In genomic region chr12:11276632-11277031, GRCm38 (mm10) we compare ENCODE assay signal across 25 mouse cellular contexts. TPM values are rescaled to one million over a fixed set of nuclear protein-coding genes. Genes with fewer than 3 reads are reported as not detected.
DNase-seq lines count a peak whose midpoint lies in the region; ATAC-seq and TF ChIP-seq lines count a peak whose summit lies in the region.
"Had no signal": no experiment of that assay in that cellular context is flagged by ENCODE, and none has a peak within 500 bp of the region (broad histone marks: within the 10 kb centered on the region; RNA-seq: fewer than 3 reads in every experiment).

No protein-coding gene starts in this region.

- H3K79me2 ChIP-seq in CH12.LX (replicated peaks; ENCODE audit: control insufficient read depth, extremely low read depth, insufficient read depth, poor library complexity, severe bottlenecking) = peaks cover 19% of the 10 kb centered on the region

- H3K9me3 ChIP-seq in CH12.LX (replicated peaks; ENCODE audit: low read length) = no peaks in the 10 kb centered on the region
- H3K9me3 ChIP-seq: embryonic facial prominence, embryonic 15.5 days; forebrain, embryonic 12.5 days; heart, embryonic 10.5 days; hindbrain, embryonic 12.5 days had no signal

- peak in 1 of 2 experiments; percentile 23 for DNase-seq in spleen, adult 2 months (ENCODE audit: low read depth in 1 of 2, low spot score in 2 of 2)
- no peak for DNase-seq in spleen, adult 12 weeks (ENCODE audit: low spot score)
- no peak for DNase-seq in CH12.LX (ENCODE audit: extremely low read depth)
- no peak for DNase-seq in heart, adult 8-10 months (ENCODE audit: low spot score)
- no peak for DNase-seq in layer of hippocampus, adult 2 months (ENCODE audit: low spot score in 2 of 2)
- DNase-seq: adrenal gland, adult 2 months; adrenal gland, postnatal 25 days; cerebellum, adult 2 months; cerebellum, postnatal 10 days; embryo, embryonic 11 days; gastrocnemius, postnatal 14 days; heart, postnatal 10 days; heart, postnatal 4 days had no signal

- in situ Hi-C loops in CH12.LX (cut with MboI; ENCODE audit: low pct_ligation_motif_present, low pct_unique_long_range_greater_than_20kb, low sequenced_read_pairs) = no loop called here

- peaks cover 20% of the 10 kb centered on the region for H3K36me3 ChIP-seq in spleen, adult 2 months (ENCODE audit: control insufficient read depth, insufficient read depth, low read length)
- H3K36me3 ChIP-seq in CH12.LX (replicated peaks in 1 of 2; ENCODE audit: control insufficient read depth in 1 of 2, insufficient read depth in 1 of 2, low read length in 1 of 2) = peaks cover 38 to 74% of the 10 kb centered on the region in 2 experiments

- no peak for TF ChIP-seq CTCF in spleen, adult 2 months (IDR thresholded peaks at IDR 0.05; ENCODE audit: extremely low read depth, insufficient read depth, insufficient read length, insufficient replicate concordance)
- no peak for TF ChIP-seq CTCF in CH12.LX (conservative IDR thresholded peaks at IDR 0.05 in 1 of 2, IDR thresholded peaks at IDR 0.05 in 1 of 2; ENCODE audit: low read depth in 2 of 2, low read length in 2 of 2)
- TF ChIP-seq CTCF in layer of hippocampus, adult 2 months (conservative IDR thresholded peaks at IDR 0.05) = no peak

- dilution Hi-C loops in CH12.LX (cut with MboI; ENCODE audit: extremely low pct_ligation_motif_present, extremely low pct_unique_long_range_greater_than_20kb, low sequenced_read_pairs) = no loop called here

- no peak overlapping the region for H3K9ac ChIP-seq in CH12.LX (ENCODE audit: insufficient read depth, low read depth)
- H3K9ac ChIP-seq: embryonic facial prominence, embryonic 15.5 days; forebrain, embryonic 12.5 days; hindbrain, embryonic 12.5 days had no signal

- TF ChIP-seq EP300 in CH12.LX (IDR thresholded peaks at IDR 0.05; ENCODE audit: low read length) = no peak

- H3K4me2 ChIP-seq in CH12.LX (ENCODE audit: insufficient read depth, low read depth, poor library complexity, severe bottlenecking) = no peak overlapping the region; the same call in 1 of the 2 replicates
- H3K4me2 ChIP-seq: embryonic facial prominence, embryonic 15.5 days; forebrain, embryonic 12.5 days; hindbrain, embryonic 12.5 days had no signal

- TF ChIP-seq RAD21 in CH12.LX (IDR thresholded peaks at IDR 0.05; ENCODE audit: low read depth, low read length) = no peak

- no peak for TF ChIP-seq POLR2A in spleen, adult 2 months (IDR thresholded peaks at IDR 0.05; ENCODE audit: low read depth, low read length)
- no peak for TF ChIP-seq POLR2A in CH12.LX (IDR thresholded peaks at IDR 0.05; ENCODE audit: low read depth, low read length)

- WGBS in spleen, adult 2 months = 62% methylated on average over 2 of the region's 2 CpGs

- H3K27me3 ChIP-seq in spleen, adult 2 months (ENCODE audit: control insufficient read depth, insufficient read depth, low read length) = no peaks in the 10 kb centered on the region
- no peaks in the 10 kb centered on the region for H3K27me3 ChIP-seq in CH12.LX (replicated peaks)
- H3K27me3 ChIP-seq: embryonic facial prominence, embryonic 15.5 days; forebrain, embryonic 12.5 days; hindbrain, embryonic 12.5 days; Patski had no signal

- peak; percentile 75 for ATAC-seq in granulocyte monocyte progenitor cell, adult 5-6 weeks (replicated peaks; ENCODE audit: poor library complexity, severe bottlenecking)
- ATAC-seq in neutrophil, adult 5-6 weeks (ENCODE audit: extremely low read depth, insufficient number of reproducible peaks, low FRiP score, poor library complexity, severe bottlenecking) = peak; percentile 54; the same call in 1 of the 2 replicates
- ATAC-seq in activated CD4-positive, CD25-positive, alpha-beta regulatory T cell, adult 4 months = no peak
- ATAC-seq: CD4-positive, CD25-positive, alpha-beta regulatory T cell, adult 4 months; forebrain, embryonic 16.5 days; hindbrain, embryonic 16.5 days; inflammation-experienced regulatory T-cells, adult 6 months; Patski had no signal

- H3K27ac ChIP-seq in spleen, adult 2 months (ENCODE audit: insufficient read depth, low read length) = peak overlapping the region; percentile 70
- H3K27ac ChIP-seq in CH12.LX (ENCODE audit: insufficient read depth, low read depth) = peak overlapping the region; percentile 69
- no peak overlapping the region for H3K27ac ChIP-seq in layer of hippocampus, adult 2 months
- H3K27ac ChIP-seq: embryonic facial prominence, embryonic 15.5 days; forebrain, embryonic 12.5 days; heart, embryonic 10.5 days; hindbrain, embryonic 12.5 days had no signal

- no peak overlapping the region for H3K4me3 ChIP-seq in spleen, adult 2 months (ENCODE audit: extremely low read depth, insufficient read depth, insufficient read length)
- no peak overlapping the region for H3K4me3 ChIP-seq in CH12.LX (replicated peaks in 1 of 3; ENCODE audit: low read depth in 2 of 3, low read length in 2 of 3, poor library complexity in 1 of 3)
- no peak overlapping the region for H3K4me3 ChIP-seq in layer of hippocampus, adult 2 months
- H3K4me3 ChIP-seq: embryonic facial prominence, embryonic 15.5 days; forebrain, embryonic 12.5 days; heart, embryonic 10.5 days; hindbrain, embryonic 12.5 days had no signal

- H3K4me1 ChIP-seq in spleen, adult 2 months (ENCODE audit: control insufficient read depth, insufficient read depth, insufficient read length) = peaks cover 6% of the 10 kb centered on the region
- H3K4me1 ChIP-seq in CH12.LX (ENCODE audit: control insufficient read depth in 1 of 2, insufficient read depth in 2 of 2) = peaks cover 5 to 25% of the 10 kb centered on the region in 2 experiments
- H3K4me1 ChIP-seq: embryonic facial prominence, embryonic 15.5 days; forebrain, embryonic 12.5 days; heart, embryonic 10.5 days; hindbrain, embryonic 12.5 days had no signal

TF ChIP-seq in CH12.LX, 34 proteins besides CTCF, POLR2A, EP300 and RAD21:
- TF ChIP-seq HCFC1 (IDR thresholded peaks at IDR 0.05; ENCODE audit: low read depth, low read length) = no peak
- TF ChIP-seq ELF1 (IDR thresholded peaks at IDR 0.05; ENCODE audit: low read depth, low read length) = peak; percentile 30; the same call in 1 of the 2 replicates
- TF ChIP-seq MAX (IDR thresholded peaks at IDR 0.05; ENCODE audit: low read length) = no peak
- no peak for TF ChIP-seq KAT2A (IDR thresholded peaks at IDR 0.05; ENCODE audit: insufficient replicate concordance, low read length)
- no peak for TF ChIP-seq CHD2 (IDR thresholded peaks at IDR 0.05; ENCODE audit: low read length)

RNA-seq across cellular contexts. Expression of gene Smc6, which starts 10.9 kb away (rescaled TPM):
- polyA plus RNA-seq in spleen, adult 2 months (2012; rRNA removed) = 3.9 and 9.5 TPM in 2 replicates
- total RNA-seq in CH12.LX (2012; rRNA removed) (48.9 and 50.1 TPM in 2 replicates), CH12.LX (2014; rRNA removed) (47.9 and 55.8 TPM in 2 replicates)
- 62.9 and 84.4 TPM in 2 replicates for polyA plus RNA-seq in CH12.LX (2012; ENCODE audit: insufficient read length, low read depth)
- 72.0 and 77.1 TPM in 2 replicates for total RNA-seq in granulocyte monocyte progenitor cell, adult 5-6 weeks (2014; fragmentation: Nextera tagmentation)
- 91.5 and 124 TPM in 2 replicates for total RNA-seq in granulocyte monocyte progenitor cell, adult 5-6 weeks (2017)
- total RNA-seq in neutrophil, adult 5-6 weeks (2017) = 101 and 102 TPM in 2 replicates
- total RNA-seq in heart, adult 8-10 months (2022) = 10 to 100 TPM; 31.8 to 42.7 (median 35.9) TPM
- 100 to 1,000 TPM; 108 to 193 TPM for polyA plus RNA-seq in activated CD4-positive, CD25-positive, alpha-beta regulatory T cell, adult 4 months (2017; shearing (Covaris generic))
- 10 to 100 TPM; 31.7 to 38.6 TPM for total RNA-seq in layer of hippocampus, adult 2 months (2021)

RNA-seq across cellular contexts. Expression of gene Gen1, which starts 11.0 kb away (rescaled TPM):
- polyA plus RNA-seq in spleen, adult 2 months (2012; rRNA removed) = 0.28 and 0.33 TPM in 2 replicates
- total RNA-seq in CH12.LX (2012; rRNA removed) (13.2 and 16.8 TPM in 2 replicates), CH12.LX (2014; rRNA removed) (14.4 and 14.8 TPM in 2 replicates)
- 14.3 and 15.3 TPM in 2 replicates for polyA plus RNA-seq in CH12.LX (2012; ENCODE audit: insufficient read length, low read depth)
- total RNA-seq in granulocyte monocyte progenitor cell, adult 5-6 weeks (2014; fragmentation: Nextera tagmentation) = 10.7 and 13.0 TPM in 2 replicates
- 20.8 and 20.9 TPM in 2 replicates for total RNA-seq in granulocyte monocyte progenitor cell, adult 5-6 weeks (2017)
- total RNA-seq in neutrophil, adult 5-6 weeks (2017) = 1.2 and 1.4 TPM in 2 replicates
- 1 to 10 TPM in 1 of 4 experiments, under 1 TPM in 3; 0.38 to 2.0 (median 0.62) TPM for total RNA-seq in heart, adult 8-10 months (2022)
- polyA plus RNA-seq in activated CD4-positive, CD25-positive, alpha-beta regulatory T cell, adult 4 months (2017; shearing (Covaris generic)) = 1 to 10 TPM; 3.3 to 5.0 TPM
- 1 to 10 TPM; 1.3 to 3.3 TPM for total RNA-seq in layer of hippocampus, adult 2 months (2021)
- polyA plus RNA-seq: adrenal gland, adult 2 months had no signal
